Mouse (Mus musculus) midbrain, embryonic 14.5 days (tissue): ENCODE measurements at regions not wholly inside any gene's neighbourhood (a gene's known extent, or its start where the extent isn't known, plus 50 kb on each side); places are given as distances from the start of the nearest gene placed in this dataset.

Experiments
- ATAC-seq: fragments of 200-750 bp; cut with Nextera tagmentation; 2 replicates; pipeline ENCODE4 v1.8.0; 2017; ENCODE audit warnings: moderate number of reproducible peaks, moderate library complexity; ENCODE audit not compliant: low FRiP score, low TSS enrichment
- DNase-seq: peaks from one replicate; pipeline ENCODE4 v3.0.0-alpha.2; 2015
- H3K27ac ChIP-seq: fragments of 300-500 bp; sonication (generic); replicated peaks from 2 replicates; pipeline ENCODE4 v1.5.1; 2014; ENCODE audit warnings: mild to moderate bottlenecking, low read depth, low read length, moderate library complexity
- H3K27me3 ChIP-seq: fragments of 300-500 bp; sonication (generic); 2 replicates; pipeline ENCODE4 v1.6.1; 2014; ENCODE audit warnings: low read length, control low read depth, mixed read lengths; ENCODE audit not compliant: control insufficient read depth, insufficient read depth
- H3K36me3 ChIP-seq: fragments of 300-500 bp; sonication (generic); 2 replicates; pipeline ENCODE4 v1.6.1; 2014; ENCODE audit warnings: low read length, control low read depth; ENCODE audit not compliant: control insufficient read depth, insufficient read depth
- H3K4me1 ChIP-seq: fragments of 300-500 bp; sonication (generic); 2 replicates; pipeline ENCODE4 v1.6.1; 2014; ENCODE audit warnings: mild to moderate bottlenecking, antibody characterized with exemption, low read length, control low read depth; ENCODE audit not compliant: control insufficient read depth, insufficient read depth
- H3K4me2 ChIP-seq: fragments of 300-500 bp; sonication (generic); 2 replicates; pipeline ENCODE4 v1.6.1; 2014; ENCODE audit warnings: mild to moderate bottlenecking, low read length, moderate library complexity
- H3K4me3 ChIP-seq: fragments of 300-500 bp; sonication (generic); replicated peaks from 2 replicates; pipeline ENCODE4 v1.5.1; 2014; ENCODE audit warnings: low read depth, low read length
- H3K9ac ChIP-seq: fragments of 300-500 bp; sonication (generic); replicated peaks from 2 replicates; pipeline ENCODE4 v1.6.1; 2014; ENCODE audit warnings: mild to moderate bottlenecking, low read length, moderate library complexity
- H3K9me3 ChIP-seq: fragments of 300-500 bp; sonication (generic); 2 replicates; pipeline ENCODE4 v1.6.1; 2016; ENCODE audit warnings: low read length, control low read depth, mixed read lengths; ENCODE audit not compliant: control insufficient read depth
- WGBS: fragments of 180-500 bp; shearing (Covaris S2); extraction: QIAGEN DNeasy Blood & Tissue Kit; methylation state at CpG from one replicate; pipeline ENCODE4 v1.1.7; 2014; 5-methylcytosine and 5-hydroxymethylcytosine counted together

- Histone ChIP-seq H3K27ac (no peak overlapping the region), H3K27me3 (no peaks in the 10 kb centered on the region), H3K9ac (no peak overlapping the region), H3K9me3 (no peaks in the 10 kb centered on the region), H3K4me1 (0 out of 2 replicates have a peak, but pooled peaks cover 6% of the 10 kb centered on the region), H3K36me3 (no peaks in the 10 kb centered on the region), H3K4me3 (no peak overlapping the region), H3K4me2 (no peak overlapping the region)
- peak; percentile 54 for ATAC-seq
- 34% methylated on average over 8 of the region's 8 CpGs for WGBS
- peak; percentile 11 for DNase-seq
Observed at GRCm38 (mm10) chr2:48098931-48099531, 714.9 kb upstream of the Acvr2a start.

- Histone ChIP-seq H3K4me1 (no peaks in the 10 kb centered on the region), H3K9me3 (no peaks in the 10 kb centered on the region), H3K4me3 (no peak overlapping the region), H3K27ac (no peak overlapping the region), H3K27me3 (no peaks in the 10 kb centered on the region), H3K4me2 (no peak overlapping the region), H3K9ac (no peak overlapping the region), H3K36me3 (no peaks in the 10 kb centered on the region)
- DNase-seq (peak; percentile 9), ATAC-seq (no peak)
- 38% methylated on average over 7 of the region's 7 CpGs for WGBS
Observed at GRCm38 (mm10) chr2:48123662-48124061, 690.2 kb upstream of the Acvr2a start.

GRCm38 (mm10) chr2:48138051-48138611 lies 675.8 kb upstream of the Acvr2a start:
- no peaks in the 10 kb centered on the region for H3K27me3 ChIP-seq
- H3K36me3 ChIP-seq, result no peaks in the 10 kb centered on the region
- no peak overlapping the region for H3K9ac ChIP-seq
- H3K9me3 ChIP-seq, result no peaks in the 10 kb centered on the region
- 86% methylated on average over 2 of the region's 2 CpGs for WGBS
- ATAC-seq, result no peak
- no peaks in the 10 kb centered on the region for H3K4me1 ChIP-seq
- no peak overlapping the region for H3K4me2 ChIP-seq
- DNase-seq, result no peak
- H3K4me3 ChIP-seq, result no peak overlapping the region
- no peak overlapping the region for H3K27ac ChIP-seq

GRCm38 (mm10) chr2:48141281-48141680 lies 672.6 kb upstream of the Acvr2a start:
- Histone ChIP-seq H3K36me3 (no peaks in the 10 kb centered on the region), H3K9me3 (no peaks in the 10 kb centered on the region), H3K27ac (no peak overlapping the region), H3K9ac (no peak overlapping the region), H3K27me3 (no peaks in the 10 kb centered on the region), H3K4me3 (no peak overlapping the region), H3K4me1 (no peaks in the 10 kb centered on the region), H3K4me2 (no peak overlapping the region)
- WGBS, result 95% methylated on average over 2 of the region's 2 CpGs
- no peak for DNase-seq
- no peak for ATAC-seq

- H3K36me3 ChIP-seq, result no peaks in the 10 kb centered on the region
- DNase-seq (no peak), ATAC-seq (no peak)
- H3K4me2 ChIP-seq, result no peak overlapping the region
- no peak overlapping the region for H3K4me3 ChIP-seq
- no peak overlapping the region for H3K27ac ChIP-seq
- H3K9me3 ChIP-seq, result no peaks in the 10 kb centered on the region
- 87% methylated on average over 3 of the region's 3 CpGs for WGBS
- H3K27me3 ChIP-seq, result no peaks in the 10 kb centered on the region
- H3K9ac ChIP-seq, result no peak overlapping the region
- no peaks in the 10 kb centered on the region for H3K4me1 ChIP-seq
Observed at GRCm38 (mm10) chr2:48154706-48155105, 659.2 kb upstream of the Acvr2a start.

GRCm38 (mm10) chr2:48172626-48173025 lies 641.3 kb upstream of the Acvr2a start:
- no peak overlapping the region for H3K27ac ChIP-seq
- no peaks in the 10 kb centered on the region for H3K9me3 ChIP-seq
- no peak for ATAC-seq
- no peaks in the 10 kb centered on the region for H3K36me3 ChIP-seq
- H3K4me1 ChIP-seq, result no peaks in the 10 kb centered on the region
- H3K4me3 ChIP-seq, result no peak overlapping the region
- no peak overlapping the region for H3K4me2 ChIP-seq
- no peaks in the 10 kb centered on the region for H3K27me3 ChIP-seq
- no peak for DNase-seq
- 76% methylated on average over 1 of the region's 1 CpGs for WGBS
- no peak overlapping the region for H3K9ac ChIP-seq

- Histone ChIP-seq H3K27ac (no peak overlapping the region), H3K4me3 (no peak overlapping the region), H3K36me3 (no peaks in the 10 kb centered on the region), H3K4me2 (no peak overlapping the region), H3K9ac (no peak overlapping the region), H3K4me1 (no peaks in the 10 kb centered on the region), H3K9me3 (no peaks in the 10 kb centered on the region), H3K27me3 (no peaks in the 10 kb centered on the region)
- ATAC-seq (no peak; the same call in 1 of the 2 replicates), DNase-seq (no peak)
- WGBS, result 78% methylated on average over 1 of the region's 1 CpGs
Observed at GRCm38 (mm10) chr2:48186161-48186560, 627.7 kb upstream of the Acvr2a start.

- no peaks in the 10 kb centered on the region for H3K36me3 ChIP-seq
- H3K27me3 ChIP-seq, result no peaks in the 10 kb centered on the region
- WGBS, result 75% methylated on average over 2 of the region's 2 CpGs
- no peak overlapping the region for H3K4me2 ChIP-seq
- no peak overlapping the region for H3K4me3 ChIP-seq
- H3K27ac ChIP-seq, result no peak overlapping the region
- ATAC-seq (peak; percentile 43; the same call in 1 of the 2 replicates), DNase-seq (peak; percentile 64)
- H3K9ac ChIP-seq, result no peak overlapping the region
- no peaks in the 10 kb centered on the region for H3K4me1 ChIP-seq
- no peaks in the 10 kb centered on the region for H3K9me3 ChIP-seq
Observed at GRCm38 (mm10) chr2:48186609-48187008, 627.3 kb upstream of the Acvr2a start.

- H3K4me1 ChIP-seq, result no peaks in the 10 kb centered on the region
- no peak overlapping the region for H3K27ac ChIP-seq
- no peak for ATAC-seq
- H3K27me3 ChIP-seq, result no peaks in the 10 kb centered on the region
- no peak overlapping the region for H3K4me2 ChIP-seq
- no peak for DNase-seq
- H3K9me3 ChIP-seq, result no peaks in the 10 kb centered on the region
- no peaks in the 10 kb centered on the region for H3K36me3 ChIP-seq
- no peak overlapping the region for H3K9ac ChIP-seq
- 79% methylated on average over 1 of the region's 1 CpGs for WGBS
- H3K4me3 ChIP-seq, result no peak overlapping the region
Observed at GRCm38 (mm10) chr2:48211804-48212203, 602.1 kb upstream of the Acvr2a start.
